Comparison of ENCODE assay signal across 15 mouse cellular contexts in the genomic region with DNA sequence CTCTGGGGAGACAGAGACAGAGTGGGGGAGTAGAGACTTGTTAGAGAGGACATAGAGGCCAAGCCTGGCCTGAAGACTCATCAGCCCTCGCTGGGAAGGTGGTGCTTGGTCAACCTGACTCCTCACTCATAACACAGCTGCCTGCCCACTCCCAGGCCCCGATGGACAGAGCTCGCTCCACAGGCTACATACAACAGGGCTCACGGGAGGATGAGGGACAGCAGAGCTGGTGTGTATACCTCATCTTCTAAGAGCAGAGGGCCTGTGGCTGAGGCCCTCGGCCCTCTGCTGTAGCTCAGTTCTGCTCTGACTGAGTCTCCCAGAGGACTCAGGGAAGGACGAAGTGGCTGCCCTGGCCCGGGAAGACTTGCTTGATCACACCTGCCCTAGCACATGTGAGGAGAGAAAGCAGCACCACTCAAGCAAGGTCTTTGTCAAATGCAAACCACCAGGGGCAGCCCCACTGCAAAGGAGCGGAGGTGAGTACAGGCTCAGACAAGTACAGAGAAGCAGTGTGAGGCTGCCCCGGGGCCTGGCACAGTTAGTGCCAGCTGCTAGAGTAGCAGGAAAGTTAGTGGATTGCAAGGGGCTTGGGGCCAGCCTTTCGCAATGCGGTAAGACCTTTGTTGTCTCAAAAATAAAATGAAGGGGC. TPM values are rescaled to one million over a fixed set of nuclear protein-coding genes. Genes with fewer than 3 reads are reported as not detected.
DNase-seq lines count a peak whose midpoint lies in the region; ATAC-seq and TF ChIP-seq lines count a peak whose summit lies in the region.
"Had no signal": no experiment of that assay in that cellular context is flagged by ENCODE, and none has a peak within 500 bp of the region (broad histone marks: within the 10 kb centered on the region; RNA-seq: fewer than 3 reads in every experiment).

No protein-coding gene starts in this region.

- no peak for ATAC-seq in intestine, embryonic 14.5 days (replicated peaks; ENCODE audit: low FRiP score, low TSS enrichment, low read depth)
- no peak for ATAC-seq in intestine, postnatal 0 days
- ATAC-seq: midbrain, embryonic 16.5 days had no signal

- H3K27me3 ChIP-seq in intestine, embryonic 14.5 days (replicated peaks; ENCODE audit: control insufficient read depth, insufficient read depth, low read length), result no peaks in the 10 kb centered on the region
- H3K27me3 ChIP-seq in intestine, postnatal 0 days (replicated peaks; ENCODE audit: control insufficient read depth, insufficient read depth, low read length), result no peaks in the 10 kb centered on the region
- H3K27me3 ChIP-seq: heart, embryonic 15.5 days; hindbrain, embryonic 13.5 days; limb, embryonic 12.5 days; liver, embryonic 15.5 days; neural tube, embryonic 12.5 days had no signal

- H3K9me3 ChIP-seq in intestine, embryonic 14.5 days (ENCODE audit: control insufficient read depth, low read length), result no peaks in the 10 kb centered on the region
- H3K9me3 ChIP-seq in intestine, postnatal 0 days (ENCODE audit: control insufficient read depth), result no peaks in the 10 kb centered on the region
- H3K9me3 ChIP-seq: heart, embryonic 15.5 days; hindbrain, embryonic 13.5 days; liver, embryonic 15.5 days; neural tube, embryonic 12.5 days had no signal

- TF ChIP-seq CTCF in intestine, postnatal 0 days (IDR thresholded peaks at IDR 0.05; ENCODE audit: low read depth), result no peak

- peak overlapping the region; percentile 64; the same call in 1 of the 2 replicates for H3K27ac ChIP-seq in intestine, embryonic 14.5 days (ENCODE audit: low read depth)
- H3K27ac ChIP-seq in intestine, postnatal 0 days (ENCODE audit: low read depth, low read length), result no peak overlapping the region
- H3K27ac ChIP-seq: hindbrain, embryonic 13.5 days; layer of hippocampus, adult 2 months; limb, embryonic 12.5 days; liver, embryonic 15.5 days; neural tube, embryonic 12.5 days had no signal

- H3K4me1 ChIP-seq in intestine, embryonic 14.5 days (replicated peaks; ENCODE audit: control insufficient read depth, insufficient read depth, low read length), result peaks cover 11% of the 10 kb centered on the region; the same call in 1 of the 2 replicates
- H3K4me1 ChIP-seq in intestine, postnatal 0 days (replicated peaks; ENCODE audit: control insufficient read depth, insufficient read depth, low read length), result no peaks in the 10 kb centered on the region; the same call in 1 of the 2 replicates

- H3K4me3 ChIP-seq in intestine, embryonic 14.5 days (ENCODE audit: low read depth, low read length), result no peak overlapping the region
- no peak overlapping the region for H3K4me3 ChIP-seq in intestine, postnatal 0 days (ENCODE audit: low read depth, low read length)
- H3K4me3 ChIP-seq: heart, embryonic 15.5 days; hindbrain, embryonic 13.5 days; layer of hippocampus, adult 2 months; limb, embryonic 12.5 days; liver, embryonic 15.5 days; neural tube, embryonic 12.5 days had no signal

- DNase-seq in intestine, embryonic 14.5 days (ENCODE audit: low spot score), result no peak
- peak; percentile 49 for DNase-seq in urinary bladder, postnatal 14 days (ENCODE audit: low spot score)
- no peak for DNase-seq in urinary bladder, adult 18-20 months (ENCODE audit: low spot score in 2 of 2)
- DNase-seq in fat pad, adult 2 months (ENCODE audit: extremely low read depth, low read depth, low spot score), result peak; percentile 96
- no peak for DNase-seq in frontal cortex, postnatal 14 days (ENCODE audit: low spot score in 2 of 2)
- DNase-seq in ovary, postnatal 36 days (ENCODE audit: low spot score), result no peak
- DNase-seq: retina, postnatal 1 day had no signal

- H3K36me3 ChIP-seq in intestine, embryonic 14.5 days (ENCODE audit: control insufficient read depth, insufficient read depth, low read length), result no peaks in the 10 kb centered on the region
- no peaks in the 10 kb centered on the region for H3K36me3 ChIP-seq in intestine, postnatal 0 days (ENCODE audit: control insufficient read depth, insufficient read depth)
- H3K36me3 ChIP-seq: heart, embryonic 15.5 days; hindbrain, embryonic 13.5 days; limb, embryonic 12.5 days; liver, embryonic 15.5 days; neural tube, embryonic 12.5 days had no signal

- no peak overlapping the region for H3K4me2 ChIP-seq in intestine, embryonic 14.5 days (ENCODE audit: low read length)
- H3K4me2 ChIP-seq in intestine, postnatal 0 days (replicated peaks; ENCODE audit: low read depth), result no peak overlapping the region
- H3K4me2 ChIP-seq: heart, embryonic 15.5 days; hindbrain, embryonic 13.5 days; limb, embryonic 12.5 days; liver, embryonic 15.5 days; neural tube, embryonic 12.5 days had no signal

- no peak overlapping the region for H3K9ac ChIP-seq in intestine, embryonic 14.5 days (ENCODE audit: low read length)
- no peak overlapping the region for H3K9ac ChIP-seq in intestine, postnatal 0 days (ENCODE audit: low read depth, low read length)
- H3K9ac ChIP-seq: heart, embryonic 15.5 days; hindbrain, embryonic 13.5 days; limb, embryonic 12.5 days; liver, embryonic 15.5 days; neural tube, embryonic 12.5 days had no signal

- 69% methylated on average over 11 of the region's 11 CpGs for WGBS in intestine, embryonic 14.5 days
- 83% methylated on average over 11 of the region's 11 CpGs for WGBS in intestine, postnatal 0 days

RNA-seq across cellular contexts. Expression of gene Zfp36l1, which starts 34.9 kb away (rescaled TPM):
- 159 and 165 TPM in 2 replicates for polyA plus RNA-seq in intestine, embryonic 14.5 days (2014; fragmentation: Nextera tagmentation; extraction: Ambion mirVana)
- polyA plus RNA-seq in intestine, postnatal 0 days (2015; fragmentation: Nextera tagmentation; extraction: Ambion mirVana), result 77.9 and 80.7 TPM in 2 replicates

Comparison
In these comparisons a context has a peak if more than half of its experiments do, and no peak if none do; other contexts are left out.
1. DNase-seq: peak in urinary bladder, postnatal 14 days (single experiment) and fat pad, adult 2 months (single experiment); none in intestine, embryonic 14.5 days (single experiment), urinary bladder, adult 18-20 months (0 of 2), frontal cortex, postnatal 14 days (0 of 2) and ovary, postnatal 36 days (single experiment).